Mouse (Mus musculus) neural tube, embryonic 15.5 days (tissue): ENCODE data around the gene Ebf1. TPM values are rescaled to one million over a fixed set of nuclear protein-coding genes. Genes with fewer than 3 reads are reported as not detected.
"Not testable (repeated sequence)": the region's sequence is repeated elsewhere in the genome, so short reads cannot be mapped to it uniquely, and the experiment has no call there.

Experiments used
- ATAC-seq: fragments of 200-750 bp; cut with Nextera tagmentation; 2 replicates; pipeline ENCODE4 v1.8.0; 2017; ENCODE audit warnings: mild to moderate bottlenecking, moderate TSS enrichment, moderate library complexity; ENCODE audit not compliant: low FRiP score
- H3K27ac ChIP-seq: fragments of 300-500 bp; sonication (generic); replicated peaks from 2 replicates; pipeline ENCODE4 v1.5.1; 2015; ENCODE audit warnings: mild to moderate bottlenecking, inconsistent platforms
- H3K27me3 ChIP-seq: fragments of 300-500 bp; sonication (generic); replicated peaks from 2 replicates; pipeline ENCODE4 v1.6.1; 2015; ENCODE audit warnings: inconsistent platforms
- H3K36me3 ChIP-seq: fragments of 300-500 bp; sonication (generic); 2 replicates; pipeline ENCODE4 v1.6.1; 2015; ENCODE audit warnings: inconsistent platforms
- H3K4me1 ChIP-seq: fragments of 300-500 bp; sonication (generic); 2 replicates; pipeline ENCODE4 v1.6.1; 2015; ENCODE audit warnings: inconsistent platforms
- H3K4me2 ChIP-seq: fragments of 300-500 bp; sonication (generic); 2 replicates; pipeline ENCODE4 v1.6.1; 2015; ENCODE audit warnings: inconsistent platforms, mild to moderate bottlenecking, moderate library complexity
- H3K4me3 ChIP-seq: fragments of 300-500 bp; sonication (generic); replicated peaks from 2 replicates; pipeline ENCODE4 v1.5.1; 2015; ENCODE audit warnings: mild to moderate bottlenecking, inconsistent platforms
- H3K9ac ChIP-seq: fragments of 300-500 bp; sonication (generic); replicated peaks from 2 replicates; pipeline ENCODE4 v1.6.1; 2015; ENCODE audit warnings: mild to moderate bottlenecking, inconsistent platforms
- H3K9me3 ChIP-seq: fragments of 300-500 bp; sonication (generic); replicated peaks from 2 replicates; pipeline ENCODE4 v1.6.1; 2016; ENCODE audit warnings: inconsistent platforms
- whole genome bisulfite sequencing: fragments of 180-500 bp; shearing (Covaris S2); methylation state at CpG from one replicate; pipeline ENCODE4 v1.1.7; 2015; ENCODE audit warnings: mixed read lengths; 5-methylcytosine and 5-hydroxymethylcytosine counted together
- polyA plus RNA-seq: library from polyadenylated mRNA; unstranded; fragments of >200 nt; fragmentation: Nextera tagmentation; extraction: Ambion mirVana; gene quantifications from 2 replicates; pipeline ENCODE4 v1.2.1, GENCODE M21; 2015

The Ebf1 gene
- polyA plus RNA-seq, result 157 and 168 TPM in 2 replicates

- peak within 1 kb of the TSS; percentile 86 for H3K9ac ChIP-seq
- no peaks in the 10 kb centered on the region for H3K36me3 ChIP-seq
- no peaks in the 10 kb centered on the region for H3K9me3 ChIP-seq
- H3K27me3 ChIP-seq, result peaks cover 8% of the 10 kb centered on the region; the same call in 1 of the 2 replicates
- peak; percentile 97 for ATAC-seq
- peaks cover 48% of the 10 kb centered on the region for H3K4me1 ChIP-seq
- WGBS, result under 1% methylated on average over 30 of the region's 31 CpGs
- H3K4me2 ChIP-seq, result peak within 1 kb of the TSS; percentile 91
- peak within 1 kb of the TSS; percentile 95 for H3K27ac ChIP-seq
- H3K4me3 ChIP-seq, result peak within 1 kb of the TSS; percentile 69
Observed at GRCm38 (mm10) chr11:44616788-44617712, at the start of gene Ebf1. Gene Ebf1 (plus strand): TSS chr11:44617317.

- not testable (repeated sequence) for H3K4me1 ChIP-seq, H3K4me3 ChIP-seq, H3K9ac ChIP-seq, H3K27ac ChIP-seq, H3K9me3 ChIP-seq, H3K27me3 ChIP-seq, H3K4me2 ChIP-seq, ATAC-seq
- 93% methylated on average over 4 of the region's 4 CpGs for WGBS
- H3K36me3 ChIP-seq, result peaks cover 21% of the 10 kb centered on the region; the same call in 1 of the 2 replicates
Observed at GRCm38 (mm10) chr11:44570336-44570735, 46.8 kb upstream of the Ebf1 start.

- Histone ChIP-seq H3K27ac (no peak overlapping the region), H3K4me3 (no peak overlapping the region), H3K4me1 (no peaks in the 10 kb centered on the region), H3K9me3 (0 out of 2 replicates have a peak, but pooled peaks cover 5% of the 10 kb centered on the region), H3K4me2 (no peak overlapping the region), H3K9ac (no peak overlapping the region), H3K36me3 (peaks cover 8% of the 10 kb centered on the region; the same call in 1 of the 2 replicates), H3K27me3 (no peaks in the 10 kb centered on the region)
- 93% methylated on average over 5 of the region's 5 CpGs for WGBS
- ATAC-seq, result no peak
Observed at GRCm38 (mm10) chr11:44572781-44573180, 44.3 kb upstream of the Ebf1 start.

- Histone ChIP-seq H3K9me3 (0 out of 2 replicates have a peak, but pooled peaks cover 5% of the 10 kb centered on the region), H3K27ac (no peak overlapping the region), H3K9ac (no peak overlapping the region), H3K27me3 (no peaks in the 10 kb centered on the region), H3K4me2 (no peak overlapping the region), H3K4me3 (no peak overlapping the region), H3K4me1 (no peaks in the 10 kb centered on the region), H3K36me3 (peaks cover 8% of the 10 kb centered on the region; the same call in 1 of the 2 replicates)
- no peak for ATAC-seq
- 79% methylated on average over 3 of the region's 3 CpGs for WGBS
Observed at GRCm38 (mm10) chr11:44573396-44573795, 43.7 kb upstream of the Ebf1 start.

GRCm38 (mm10) chr11:44574391-44574790, 42.7 kb upstream of the Ebf1 start:
- Histone ChIP-seq H3K4me2 (no peak overlapping the region), H3K4me3 (no peak overlapping the region), H3K27ac (no peak overlapping the region), H3K36me3 (peaks cover 5% of the 10 kb centered on the region; the same call in 1 of the 2 replicates), H3K4me1 (no peaks in the 10 kb centered on the region), H3K9me3 (0 out of 2 replicates have a peak, but pooled peaks cover 4% of the 10 kb centered on the region), H3K27me3 (no peaks in the 10 kb centered on the region), H3K9ac (no peak overlapping the region)
- no peak for ATAC-seq
- 93% methylated on average over 8 of the region's 8 CpGs for WGBS

GRCm38 (mm10) chr11:44574820-44575219, 42.3 kb upstream of the Ebf1 start:
- Histone ChIP-seq H3K9me3 (no peaks in the 10 kb centered on the region), H3K4me1 (no peaks in the 10 kb centered on the region), H3K4me2 (no peak overlapping the region), H3K27me3 (no peaks in the 10 kb centered on the region), H3K9ac (no peak overlapping the region), H3K36me3 (0 out of 2 replicates have a peak, but pooled peaks cover 2% of the 10 kb centered on the region), H3K27ac (no peak overlapping the region), H3K4me3 (no peak overlapping the region)
- WGBS, result 95% methylated on average over 5 of the region's 5 CpGs
- no peak for ATAC-seq

- no peak overlapping the region for H3K27ac ChIP-seq
- 86% methylated on average over 9 of the region's 9 CpGs for WGBS
- no peak overlapping the region for H3K4me3 ChIP-seq
- H3K9ac ChIP-seq, result no peak overlapping the region
- no peak overlapping the region for H3K4me2 ChIP-seq
- ATAC-seq, result no peak
- H3K9me3 ChIP-seq, result no peaks in the 10 kb centered on the region
- H3K4me1 ChIP-seq, result no peaks in the 10 kb centered on the region
- H3K27me3 ChIP-seq, result no peaks in the 10 kb centered on the region
- H3K36me3 ChIP-seq, result no peaks in the 10 kb centered on the region
Observed at GRCm38 (mm10) chr11:44577911-44578310, 39.2 kb upstream of the Ebf1 start.

GRCm38 (mm10) chr11:44581277-44581683, 35.8 kb upstream of the Ebf1 start:
- H3K4me2 ChIP-seq, result no peak overlapping the region
- H3K9me3 ChIP-seq, result no peaks in the 10 kb centered on the region
- H3K27ac ChIP-seq, result no peak overlapping the region
- ATAC-seq, result no peak
- no peak overlapping the region for H3K9ac ChIP-seq
- no peak overlapping the region for H3K4me3 ChIP-seq
- no peaks in the 10 kb centered on the region for H3K27me3 ChIP-seq
- 40% methylated on average over 11 of the region's 11 CpGs for WGBS
- H3K36me3 ChIP-seq, result no peaks in the 10 kb centered on the region
- no peaks in the 10 kb centered on the region for H3K4me1 ChIP-seq

GRCm38 (mm10) chr11:44586047-44586696, 30.9 kb upstream of the Ebf1 start:
- H3K27me3 ChIP-seq, result no peaks in the 10 kb centered on the region
- H3K4me3 ChIP-seq, result no peak overlapping the region
- H3K9me3 ChIP-seq, result no peaks in the 10 kb centered on the region
- WGBS, result 13% methylated on average over 3 of the region's 3 CpGs
- no peak overlapping the region for H3K4me2 ChIP-seq
- no peak overlapping the region for H3K9ac ChIP-seq
- H3K27ac ChIP-seq, result no peak overlapping the region
- peak; percentile 61; the same call in 1 of the 2 replicates for ATAC-seq
- H3K4me1 ChIP-seq, result no peaks in the 10 kb centered on the region
- no peaks in the 10 kb centered on the region for H3K36me3 ChIP-seq

GRCm38 (mm10) chr11:44593016-44593415, 24.1 kb upstream of the Ebf1 start:
- no peak overlapping the region for H3K9ac ChIP-seq
- no peaks in the 10 kb centered on the region for H3K9me3 ChIP-seq
- ATAC-seq, result no peak
- H3K4me3 ChIP-seq, result no peak overlapping the region
- WGBS, result 93% methylated on average over 6 of the region's 6 CpGs
- H3K4me2 ChIP-seq, result no peak overlapping the region
- no peak overlapping the region for H3K27ac ChIP-seq
- no peaks in the 10 kb centered on the region for H3K36me3 ChIP-seq
- no peaks in the 10 kb centered on the region for H3K4me1 ChIP-seq
- H3K27me3 ChIP-seq, result no peaks in the 10 kb centered on the region

- Histone ChIP-seq H3K9me3 (no peaks in the 10 kb centered on the region), H3K4me3 (no peak overlapping the region), H3K27ac (no peak overlapping the region), H3K4me1 (no peaks in the 10 kb centered on the region), H3K4me2 (no peak overlapping the region), H3K36me3 (no peaks in the 10 kb centered on the region), H3K9ac (no peak overlapping the region), H3K27me3 (no peaks in the 10 kb centered on the region)
- 86% methylated on average over 3 of the region's 3 CpGs for WGBS
- ATAC-seq, result no peak
Observed at GRCm38 (mm10) chr11:44594768-44595167, 22.3 kb upstream of the Ebf1 start.
